Mouse (Mus musculus) T-helper 17 cell (primary cell): ENCODE measurements around the gene Olfr1155.

Experiments used
- in situ Hi-C, 2 experiments: fragments of 300-600 bp; cut with MboI, MseI; formaldehyde crosslinking; loops; 1 replicate in 1 of 2; 2 replicates in 1 of 2; pipeline ENCODE4 v1.15.1; 2025; ENCODE audit warnings: high pct_unique_total_duplicates in 2 of 2

Olfr1155 gene

DNA sequence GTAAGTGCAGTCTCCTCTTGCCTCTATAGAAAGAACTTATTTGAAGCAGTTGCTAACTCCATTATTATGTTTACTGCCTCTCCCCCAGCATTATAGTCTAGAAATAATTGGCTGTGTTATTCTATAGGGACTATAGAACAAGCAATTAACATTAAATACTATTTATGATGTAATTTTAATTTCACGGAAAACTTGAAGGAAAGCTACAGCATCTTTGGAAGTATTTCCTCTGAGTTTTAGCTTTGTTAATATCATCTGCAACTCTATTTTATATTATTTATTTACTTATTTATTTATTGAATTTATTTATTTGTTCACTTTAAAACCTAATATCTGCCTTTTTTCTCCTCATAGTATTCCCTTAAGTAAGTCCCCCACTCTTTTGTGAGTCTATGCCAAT is at the start of gene Olfr1155:
Gene Olfr1155 (minus strand): TSS at position 101 of the 400 bp plus-strand sequence.
- in situ Hi-C loops: no loop called here

DNA sequence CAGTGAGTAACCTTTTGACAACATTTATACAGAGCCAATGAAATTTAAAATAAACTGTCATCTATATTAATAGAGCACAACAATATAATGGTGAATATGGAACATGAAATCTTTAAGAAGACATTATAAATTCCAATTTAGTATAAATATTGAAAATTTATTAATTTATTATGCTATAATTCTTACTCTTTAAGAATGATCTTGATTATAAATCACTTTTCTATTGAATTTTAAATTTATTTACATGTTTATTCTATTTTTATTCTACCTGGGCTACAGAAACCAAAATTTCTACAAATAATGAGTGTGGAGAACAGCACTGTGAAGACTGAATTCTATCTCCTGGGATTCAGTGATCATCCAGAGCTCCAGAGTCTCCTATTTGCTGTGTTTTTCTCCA is 44.9 kb upstream of the Olfr1155 start, which contains the start of gene Olfr1158:
Gene Olfr1158 (plus strand): TSS at position 301 of the 400 bp plus-strand sequence.
- in situ Hi-C loops: no loop called here

- in situ Hi-C loops: no loop called here
Measured at GRCm38 (mm10) chr2:87974563-87974962, 29.6 kb upstream of the Olfr1155 start, which contains the start of gene Olfr74. Gene Olfr74, minus strand, starts transcription at chr2:87974663.

DNA sequence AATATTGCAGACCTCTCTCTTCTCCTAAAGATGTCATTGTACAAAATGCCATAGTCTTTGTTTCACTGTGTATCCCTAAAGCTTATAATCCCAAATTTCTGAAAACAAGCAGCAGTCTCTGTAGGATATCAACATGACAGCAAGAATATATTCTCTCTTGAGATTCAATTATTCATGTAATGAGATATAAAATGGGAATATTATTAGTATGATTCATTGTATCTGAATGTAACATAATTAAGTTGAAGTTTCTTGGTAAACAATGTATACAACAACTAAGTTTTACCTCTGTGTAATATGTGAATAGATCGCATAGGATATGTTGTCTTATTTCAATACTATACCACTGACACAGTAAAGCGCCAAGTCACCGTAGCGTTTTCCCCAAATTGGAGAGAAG is 23.3 kb upstream of the Olfr1155 start, which contains the start of gene Olfr1157:
Gene Olfr1157 (minus strand): TSS at position 101 of the 400 bp plus-strand sequence.
- in situ Hi-C loops: no loop called here

DNA sequence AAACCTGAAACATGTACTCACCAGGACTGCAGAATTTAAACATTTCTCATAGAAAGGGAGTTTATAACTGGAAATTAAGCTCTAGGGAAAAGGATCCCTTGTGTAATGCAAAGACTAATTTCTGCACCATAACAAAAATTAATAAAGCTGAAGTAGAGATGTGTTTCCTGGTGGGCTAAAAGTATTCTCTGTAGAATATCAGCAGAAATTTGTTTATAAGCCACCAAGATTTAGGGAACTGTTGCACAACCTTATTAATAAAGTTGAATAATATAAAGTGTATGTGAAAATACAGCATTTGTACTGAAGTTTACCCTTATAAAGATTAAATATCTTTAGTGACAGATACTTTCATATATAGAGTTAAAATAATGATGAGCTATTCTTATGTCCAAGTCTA is 8.1 kb upstream of the Olfr1155 start, which contains the start of gene Olfr1156:
Gene Olfr1156 (minus strand): TSS at position 101 of the 400 bp plus-strand sequence.
- in situ Hi-C loops: no loop called here

DNA sequence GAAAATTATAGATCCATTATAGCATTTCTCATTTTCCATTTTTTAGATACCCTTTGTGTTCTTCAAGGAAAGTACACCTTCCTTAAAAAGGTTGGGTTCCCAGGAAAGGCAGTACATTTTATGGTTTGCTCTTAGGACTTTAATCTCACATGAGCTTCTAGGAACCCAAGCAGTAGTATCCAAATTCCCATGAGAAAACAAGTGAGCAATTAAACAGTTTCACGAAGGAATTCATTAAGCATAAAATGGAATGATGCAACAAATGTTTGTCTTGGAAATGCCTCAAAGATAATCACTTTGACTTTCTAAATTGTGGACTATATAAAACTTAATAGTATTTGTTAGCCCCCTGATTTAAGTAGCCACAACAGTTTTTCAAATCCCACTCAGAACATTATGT is 39.9 kb downstream of the Olfr1155 start, which contains the start of gene Olfr1154:
Gene Olfr1154 (minus strand): TSS at position 101 of the 400 bp plus-strand sequence.
- in situ Hi-C loops: no loop called here

DNA sequence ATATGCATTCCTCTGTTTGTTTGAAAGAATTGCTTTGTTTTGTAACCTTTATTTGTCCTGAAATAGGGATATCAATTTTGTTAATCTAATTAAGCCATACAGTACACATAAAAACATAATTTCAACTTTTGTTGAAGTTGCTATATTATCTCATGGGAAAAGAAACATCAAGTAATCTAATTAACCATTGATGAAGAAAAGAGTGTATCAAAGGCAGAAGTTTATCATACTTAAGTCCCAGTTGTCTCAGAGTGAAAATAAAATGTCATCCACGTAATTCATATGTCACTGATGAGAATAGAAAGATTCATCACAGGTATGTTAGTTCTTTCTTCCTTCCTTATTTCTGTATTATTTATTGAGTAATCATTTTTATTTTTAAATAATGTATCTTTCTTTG is 50.3 kb downstream of the Olfr1155 start, which contains the start of gene Olfr1153:
Gene Olfr1153 (plus strand): TSS at position 301 of the 400 bp plus-strand sequence.
- in situ Hi-C loops: loop anchor here in 1 of 2 experiments (10.0 kb wide), 1 partner anchor 1450 kb away; the partner anchor contains the start of gene Olfr1233
